Mouse (Mus musculus) lung, adult 2 months (tissue): ENCODE results near the gene Thsd4.

Experiments used
- CTCF ChIP-seq: fragments of 200-500 bp; IDR thresholded peaks from 2 replicates; pipeline ENCODE4 v1.5.1; 2011; ENCODE audit warnings: mild to moderate bottlenecking, low read length, control low read depth; ENCODE audit not compliant: insufficient read depth
- POLR2A ChIP-seq: fragments of 200-500 bp; IDR thresholded peaks from 2 replicates; pipeline ENCODE4 v1.6.1; 2011; ENCODE audit warnings: low read depth, mild to moderate bottlenecking, control low read depth, low read length, borderline replicate concordance; ENCODE audit errors: extremely low read depth

DNA sequence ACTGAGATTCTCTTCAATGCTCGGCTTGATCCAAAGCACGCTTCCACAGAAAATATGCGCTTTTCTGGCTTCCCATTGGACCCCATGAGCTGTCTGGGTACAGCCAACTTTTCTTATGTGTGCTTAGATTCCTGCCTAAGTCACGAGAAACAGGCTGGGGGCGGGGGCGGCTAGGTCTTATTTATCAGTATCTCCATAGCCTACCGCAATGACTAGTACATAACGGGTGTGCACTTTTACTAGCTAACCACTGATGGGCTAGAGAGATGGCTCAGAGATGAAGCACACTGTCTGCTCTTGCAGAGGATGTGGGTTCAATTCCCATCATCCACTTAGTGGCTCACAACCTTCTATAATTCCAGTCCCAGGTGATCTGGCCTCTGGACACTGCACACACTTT is 121.8 kb downstream of the Thsd4 start:
- TF ChIP-seq POLR2A (no peak), CTCF (no peak)
